Mouse (Mus musculus) embryonic facial prominence, embryonic 12.5 days (tissue): ENCODE measurements around the gene Srgap1. TPM values are rescaled to one million over a fixed set of nuclear protein-coding genes. Genes with fewer than 3 reads are reported as not detected.
A peak's percentile ranks its signal among the peaks of the same experiment; 100 is the strongest.

Experiments
- ATAC-seq: fragments of 200-750 bp; cut with Nextera tagmentation; 2 replicates; pipeline ENCODE4 v1.8.0; 2017; ENCODE audit not compliant: insufficient number of reproducible peaks, insufficient read depth, low FRiP score, low TSS enrichment
- H3K27ac ChIP-seq: fragments of 300-500 bp; sonication (generic); 2 replicates; pipeline ENCODE4 v1.5.1; 2016; ENCODE audit warnings: mild to moderate bottlenecking
- H3K27me3 ChIP-seq: fragments of 300-500 bp; sonication (generic); 2 replicates; pipeline ENCODE4 v1.6.1; 2016; ENCODE audit warnings: mild to moderate bottlenecking, moderate library complexity
- H3K36me3 ChIP-seq: fragments of 300-500 bp; sonication (generic); 2 replicates; pipeline ENCODE4 v1.6.1; 2016; ENCODE audit warnings: mild to moderate bottlenecking
- H3K4me1 ChIP-seq: fragments of 300-500 bp; sonication (generic); 2 replicates; pipeline ENCODE4 v1.6.1; 2016
- H3K4me2 ChIP-seq: fragments of 300-500 bp; sonication (generic); replicated peaks from 2 replicates; pipeline ENCODE4 v1.6.1; 2016; ENCODE audit warnings: mild to moderate bottlenecking, moderate library complexity
- H3K4me3 ChIP-seq: fragments of 300-500 bp; sonication (generic); 2 replicates; pipeline ENCODE4 v1.5.1; 2016; ENCODE audit warnings: mild to moderate bottlenecking
- H3K9ac ChIP-seq: fragments of 300-500 bp; sonication (generic); 2 replicates; pipeline ENCODE4 v1.6.1; 2016; ENCODE audit warnings: mild to moderate bottlenecking, moderate library complexity
- H3K9me3 ChIP-seq: fragments of 300-500 bp; sonication (generic); 2 replicates; pipeline ENCODE4 v1.6.1; 2016; ENCODE audit warnings: mild to moderate bottlenecking, moderate library complexity
- WGBS: fragments of 180-500 bp; shearing (Covaris S2); methylation state at CpG from one replicate; pipeline ENCODE4 v1.1.7; 2016; 5-methylcytosine and 5-hydroxymethylcytosine counted together
- polyA plus RNA-seq: library from polyadenylated mRNA; unstranded; fragments of >200 nt; fragmentation: Nextera tagmentation; extraction: Ambion mirVana; gene quantifications from 2 replicates; pipeline ENCODE4 v1.2.1, GENCODE M21; 2016

The Srgap1 gene
- polyA plus RNA-seq, 1 experiment from 2014 or later: 19.6 TPM

DNA sequence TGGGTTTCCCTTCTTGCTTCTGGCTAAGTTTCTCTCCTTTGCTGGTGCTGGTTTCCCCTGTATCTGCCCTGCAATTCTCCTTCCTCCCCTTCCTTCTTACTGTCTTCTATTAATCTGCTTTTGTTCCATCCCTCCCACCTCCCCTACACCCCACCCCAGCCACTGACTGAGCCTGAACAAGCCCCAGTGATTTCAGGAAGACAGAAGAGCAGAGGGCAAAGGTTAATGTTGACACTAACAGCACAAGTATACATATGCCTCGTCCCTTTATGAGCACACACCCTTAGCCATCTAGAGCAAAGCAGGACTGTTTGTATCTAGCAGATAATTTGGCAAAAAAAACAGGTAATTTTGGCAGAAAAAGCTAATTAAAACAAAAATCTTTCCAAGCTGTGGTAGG is 291.3 kb downstream of the Srgap1 start:
- H3K27ac ChIP-seq: no peak overlapping the region

GRCm38 (mm10) chr10:121754237-121754636 is 292.9 kb downstream of the Srgap1 start:
- peaks cover 13% of the 10 kb centered on the region for H3K36me3 ChIP-seq
- no peak overlapping the region for H3K4me2 ChIP-seq
- H3K27ac ChIP-seq: no peak overlapping the region
- H3K9me3 ChIP-seq: no peaks in the 10 kb centered on the region
- no peak for ATAC-seq
- no peak overlapping the region for H3K9ac ChIP-seq
- H3K4me1 ChIP-seq: no peaks in the 10 kb centered on the region
- no peaks in the 10 kb centered on the region for H3K27me3 ChIP-seq
- WGBS: 83% methylated on average over 5 of the region's 5 CpGs
- no peak overlapping the region for H3K4me3 ChIP-seq

More for the DNA sequence above, 291.3 kb downstream of the Srgap1 start:
- H3K27me3 ChIP-seq: no peaks in the 10 kb centered on the region
- H3K36me3 ChIP-seq: peaks cover 5% of the 10 kb centered on the region; the same call in 1 of the 2 replicates
- no peak overlapping the region for H3K9ac ChIP-seq
- ATAC-seq: no peak
- WGBS: 27% methylated on average over 1 of the region's 1 CpGs
- no peaks in the 10 kb centered on the region for H3K4me1 ChIP-seq
- H3K4me3 ChIP-seq: no peak overlapping the region
- no peak overlapping the region for H3K4me2 ChIP-seq
- no peaks in the 10 kb centered on the region for H3K9me3 ChIP-seq

DNA sequence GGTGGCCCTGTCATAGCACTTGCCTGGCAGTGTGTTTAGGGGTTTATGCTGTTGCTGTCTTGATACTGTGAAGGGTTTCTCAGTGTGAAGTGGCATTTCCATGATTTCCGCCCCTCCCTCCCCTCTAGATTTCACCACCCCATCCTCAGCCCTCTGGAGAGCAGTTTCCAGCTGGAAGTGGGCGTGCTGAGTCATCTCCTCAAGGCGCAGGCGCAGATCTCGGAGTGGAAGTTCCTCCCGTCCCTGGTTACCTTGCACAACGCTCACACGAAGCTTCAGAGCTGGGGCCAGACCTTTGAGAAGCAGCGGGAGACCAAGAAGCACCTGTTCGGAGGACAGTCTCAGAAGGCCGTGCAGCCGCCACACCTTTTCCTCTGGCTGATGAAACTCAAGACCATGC is 296.9 kb downstream of the Srgap1 start:
- Histone ChIP-seq H3K27me3 (no peaks in the 10 kb centered on the region), H3K9ac (no peak overlapping the region), H3K36me3 (peaks cover 34% of the 10 kb centered on the region), H3K4me2 (no peak overlapping the region), H3K9me3 (no peaks in the 10 kb centered on the region), H3K27ac (no peak overlapping the region), H3K4me3 (no peak overlapping the region), H3K4me1 (no peaks in the 10 kb centered on the region)
- WGBS: 91% methylated on average over 12 of the region's 12 CpGs
- no peak for ATAC-seq

GRCm38 (mm10) chr10:121742336-121742735 is 304.8 kb downstream of the Srgap1 start:
- Histone ChIP-seq H3K4me1 (peaks cover 8% of the 10 kb centered on the region), H3K27me3 (no peaks in the 10 kb centered on the region), H3K27ac (no peak overlapping the region), H3K36me3 (peaks cover 11% of the 10 kb centered on the region; the same call in 1 of the 2 replicates), H3K9me3 (no peaks in the 10 kb centered on the region), H3K9ac (no peak overlapping the region), H3K4me3 (no peak overlapping the region), H3K4me2 (no peak overlapping the region)
- no peak for ATAC-seq
- 31% methylated on average over 4 of the region's 4 CpGs for WGBS

DNA sequence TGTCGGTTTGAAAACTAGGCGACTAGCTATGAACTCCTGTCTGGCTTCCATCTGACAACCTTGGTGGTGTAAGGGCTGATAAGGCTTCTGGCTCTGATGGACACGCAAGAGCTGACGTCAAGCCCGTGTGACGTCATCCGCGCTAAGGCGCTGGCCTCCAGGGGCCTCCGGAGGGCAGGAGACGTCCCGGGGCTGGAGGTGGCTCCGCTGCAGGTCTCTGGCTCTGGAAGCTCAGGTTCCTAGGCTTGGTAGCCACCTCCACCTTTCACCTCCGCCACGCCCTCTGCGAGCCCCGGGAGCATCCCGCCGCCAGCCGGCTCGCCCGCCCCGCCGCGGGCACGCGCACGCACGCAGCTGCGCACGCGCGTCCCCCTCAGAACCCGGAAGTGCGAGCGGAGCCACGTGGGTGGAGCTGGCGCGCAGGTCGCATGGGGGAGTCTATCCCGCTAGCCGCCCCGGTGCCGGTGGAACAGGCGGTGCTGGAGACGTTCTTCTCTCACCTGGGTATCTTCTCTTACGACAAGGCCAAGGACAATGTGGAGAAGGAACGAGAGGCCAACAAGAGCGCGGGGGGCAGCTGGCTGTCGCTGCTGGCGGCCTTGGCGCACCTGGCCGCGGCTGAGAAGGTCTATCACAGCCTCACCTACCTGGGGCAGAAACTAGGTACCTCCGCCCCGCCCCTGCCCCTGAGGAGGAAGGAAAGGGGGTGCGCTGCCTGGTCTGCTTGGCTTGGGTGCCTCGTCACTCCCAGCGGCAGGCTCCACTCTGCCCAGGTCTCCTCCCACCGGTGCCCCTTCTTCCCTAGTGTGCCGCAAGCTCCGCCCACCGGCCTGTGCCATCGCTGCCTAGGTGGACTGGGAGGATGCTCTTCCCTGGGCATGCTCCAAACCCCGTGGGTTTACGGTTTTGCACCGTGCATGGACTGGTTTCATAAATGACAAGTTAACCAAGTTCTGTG is 307.3 kb downstream of the Srgap1 start, which contains the start of gene BC048403:
BC048403 (plus strand) TSS at position 390 of the 958 bp plus-strand sequence.
- Histone ChIP-seq H3K9ac (peak within 1 kb of the TSS; percentile 64), H3K9me3 (no peaks in the 10 kb centered on the region), H3K27me3 (no peaks in the 10 kb centered on the region), H3K4me1 (peaks cover 8% of the 10 kb centered on the region), H3K27ac (peak within 1 kb of the TSS; percentile 43; the same call in 1 of the 2 replicates), H3K4me2 (peak within 1 kb of the TSS; percentile 97), H3K4me3 (peak within 1 kb of the TSS; percentile 88), H3K36me3 (no peaks in the 10 kb centered on the region)
- under 1% methylated on average over 63 of the region's 68 CpGs for WGBS
- ATAC-seq: peak; percentile 74

DNA sequence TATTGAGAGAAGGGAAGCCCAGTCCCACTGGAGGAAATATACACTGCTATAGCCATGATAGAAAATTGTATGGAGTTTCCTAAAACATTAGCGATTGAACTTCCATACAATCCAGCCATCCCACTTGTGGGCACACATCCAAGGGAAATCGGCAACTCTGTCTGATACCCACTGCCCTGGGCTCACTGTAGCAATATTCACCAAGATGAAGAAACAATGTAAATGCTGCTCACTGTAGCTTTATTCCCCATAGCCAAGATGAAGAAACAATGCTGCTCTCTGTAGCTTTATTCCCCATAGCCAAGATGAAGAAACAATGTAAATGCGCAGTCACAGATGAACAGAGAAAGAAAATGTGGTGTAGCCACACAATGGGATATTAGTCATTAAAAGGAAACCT is 309.9 kb downstream of the Srgap1 start:
- Histone ChIP-seq H3K27ac (no peak overlapping the region), H3K27me3 (no peaks in the 10 kb centered on the region), H3K9me3 (no peaks in the 10 kb centered on the region), H3K4me3 (no peak overlapping the region), H3K4me1 (peaks cover 8% of the 10 kb centered on the region), H3K36me3 (no peaks in the 10 kb centered on the region), H3K4me2 (no peak overlapping the region), H3K9ac (no peak overlapping the region)
- WGBS: 88% methylated on average over 3 of the region's 3 CpGs
- no peak for ATAC-seq

GRCm38 (mm10) chr10:121732542-121732941 is 314.6 kb downstream of the Srgap1 start:
- H3K27ac ChIP-seq: no peak overlapping the region
- no peak for ATAC-seq
- H3K4me2 ChIP-seq: no peak overlapping the region
- no peaks in the 10 kb centered on the region for H3K27me3 ChIP-seq
- H3K9ac ChIP-seq: no peak overlapping the region
- H3K4me1 ChIP-seq: no peaks in the 10 kb centered on the region
- no peaks in the 10 kb centered on the region for H3K36me3 ChIP-seq
- H3K9me3 ChIP-seq: no peaks in the 10 kb centered on the region
- 88% methylated on average over 9 of the region's 9 CpGs for WGBS
- H3K4me3 ChIP-seq: no peak overlapping the region

DNA sequence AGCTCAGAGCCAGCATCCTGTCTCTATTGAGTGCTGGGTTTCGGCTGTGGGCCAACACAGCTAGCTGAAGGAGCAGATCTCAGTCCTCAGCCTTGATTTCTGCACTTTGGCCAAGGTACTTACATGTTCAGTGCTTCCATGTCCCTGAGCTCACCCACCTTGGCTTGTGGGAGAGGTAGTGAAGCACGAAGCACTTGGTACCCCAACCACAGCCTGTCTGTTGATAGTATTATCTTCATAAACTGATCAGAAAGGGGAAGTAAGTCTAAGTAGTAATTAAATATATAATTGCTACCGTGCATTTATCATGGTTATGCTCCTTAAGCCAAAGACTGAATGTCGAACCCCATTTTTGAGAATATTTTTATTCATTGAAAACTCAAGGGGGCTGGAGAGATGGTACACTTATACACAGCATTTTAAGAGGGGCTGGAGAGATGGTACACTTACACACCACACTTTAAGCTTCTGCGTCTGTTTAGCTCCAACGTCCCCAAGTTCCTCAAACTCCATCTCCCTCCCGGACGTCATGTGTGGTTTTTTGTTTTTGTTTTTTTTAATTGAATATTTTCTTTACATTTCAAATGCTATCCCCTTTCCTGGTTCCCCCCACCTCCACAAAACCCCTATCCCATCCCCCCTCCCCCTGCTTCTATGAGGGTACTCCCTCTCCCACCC is 315.9 kb downstream of the Srgap1 start:
- Histone ChIP-seq H3K27ac (no peak overlapping the region), H3K9ac (no peak overlapping the region), H3K4me2 (no peak overlapping the region), H3K4me1 (no peaks in the 10 kb centered on the region), H3K9me3 (no peaks in the 10 kb centered on the region), H3K4me3 (no peak overlapping the region), H3K36me3 (no peaks in the 10 kb centered on the region), H3K27me3 (no peaks in the 10 kb centered on the region)
- ATAC-seq: no peak
- WGBS: 89% methylated on average over 8 of the region's 8 CpGs

Other genes with a start within 250 kb of the Srgap1 start
- gene Rxylt1, start 50.1 kb upstream of the Srgap1 start, polyA plus RNA-seq: 47.3 and 49.4 TPM in 2 replicates